Mouse (Mus musculus) splenic B cell, adult 2 months (primary cell): ENCODE results near the gene Nrg3.

Experiments used
- DNase-seq: peaks from one replicate; pipeline ENCODE4 v3.0.0-alpha.2; 2011; ENCODE audit warnings: low read depth, low spot score
- H3K27me3 ChIP-seq: 2 replicates; pipeline ENCODE4 v1.6.1; 2012; ENCODE audit warnings: mild to moderate bottlenecking, low read length, moderate library complexity, mixed read lengths; ENCODE audit not compliant: control insufficient read depth, poor library complexity, insufficient read depth, severe bottlenecking
- H3K36me3 ChIP-seq: 2 replicates; pipeline ENCODE4 v1.6.1; 2012; ENCODE audit warnings: mild to moderate bottlenecking, low read length, moderate library complexity, mixed read lengths; ENCODE audit not compliant: control insufficient read depth, poor library complexity, insufficient read depth, severe bottlenecking

The Nrg3 gene

DNA sequence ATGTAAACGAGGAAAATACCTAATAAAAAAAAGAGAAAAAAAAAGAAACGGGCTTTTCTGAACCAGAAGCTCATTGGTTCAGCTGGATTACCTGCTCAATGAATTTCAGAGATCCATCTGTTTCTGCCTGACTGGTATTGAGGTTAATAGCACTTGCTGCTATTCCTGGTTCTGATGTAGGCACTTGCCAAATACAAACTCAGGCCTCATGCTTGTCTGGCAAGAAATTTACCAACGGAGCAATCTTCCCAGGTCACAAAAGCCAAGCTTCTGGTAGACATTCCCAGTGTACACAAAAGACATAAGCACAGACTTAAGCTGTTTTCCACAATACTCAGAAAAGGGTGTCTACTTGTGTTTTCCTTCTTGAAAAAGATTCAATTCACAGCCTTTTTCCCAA is 363.3 kb downstream of the Nrg3 start:
- no peak for DNase-seq
- Histone ChIP-seq H3K27me3 (no peaks in the 10 kb centered on the region), H3K36me3 (no peaks in the 10 kb centered on the region)

DNA sequence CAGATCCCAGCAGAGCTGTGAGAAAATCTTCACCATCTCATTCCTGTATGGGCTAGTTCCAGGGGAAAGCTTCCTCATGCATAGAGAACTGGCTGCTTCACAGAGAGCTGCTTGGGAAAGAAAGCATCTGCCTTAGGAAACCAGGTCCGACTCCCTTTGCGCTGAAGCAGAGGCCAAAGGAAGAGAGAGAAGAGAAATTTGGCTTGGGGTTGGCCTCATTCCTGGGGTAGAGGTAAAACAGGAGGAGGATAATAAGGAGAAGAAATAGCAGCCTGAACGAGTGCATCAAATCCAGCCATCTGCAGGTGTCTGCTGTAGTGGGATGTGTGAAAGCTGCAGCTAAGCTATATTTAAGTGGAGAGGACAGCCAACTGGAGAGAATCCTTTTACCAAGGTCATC is 366.1 kb downstream of the Nrg3 start:
- no peaks in the 10 kb centered on the region for H3K36me3 ChIP-seq
- DNase-seq, result no peak
- no peaks in the 10 kb centered on the region for H3K27me3 ChIP-seq

DNA sequence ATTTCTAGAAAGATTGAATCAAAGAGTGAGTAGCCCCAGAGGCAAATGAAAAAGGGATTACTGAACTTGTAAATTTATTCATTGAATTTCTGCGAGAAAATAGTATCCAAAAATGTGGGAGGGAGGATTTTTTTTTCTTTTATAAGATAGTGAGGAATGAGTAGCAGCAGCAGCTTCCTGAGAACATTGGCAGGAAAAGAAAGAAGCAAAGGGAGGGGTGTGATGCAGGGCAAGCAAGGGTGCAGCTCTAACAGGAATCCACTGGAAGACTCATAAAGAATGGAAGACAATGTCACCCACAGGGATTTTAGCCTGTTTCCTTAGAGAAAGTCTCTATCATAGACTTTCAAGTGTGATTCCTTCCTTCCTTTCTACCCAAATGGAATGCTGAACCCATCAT is 377.7 kb downstream of the Nrg3 start:
- Histone ChIP-seq H3K36me3 (no peaks in the 10 kb centered on the region), H3K27me3 (no peaks in the 10 kb centered on the region)
- no peak for DNase-seq

DNA sequence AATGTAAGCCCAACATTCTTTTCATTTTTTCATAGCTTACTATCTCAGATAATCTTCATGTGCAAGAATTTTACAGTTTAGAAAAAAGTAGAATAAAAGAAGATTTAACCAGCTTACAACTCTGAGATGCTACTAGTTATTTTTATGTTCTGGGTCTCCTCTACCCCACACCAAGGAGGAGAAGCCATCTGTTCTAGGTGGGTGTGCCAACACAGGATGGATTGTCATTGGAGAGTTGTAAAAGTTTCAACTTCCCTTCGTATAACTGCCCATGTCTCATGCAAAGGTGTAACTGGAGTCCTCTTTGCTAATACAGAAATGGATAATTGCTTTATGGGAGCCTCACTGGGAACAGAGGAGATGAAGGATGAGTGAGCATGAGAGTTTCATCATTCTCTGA is 393.4 kb downstream of the Nrg3 start:
- no peaks in the 10 kb centered on the region for H3K36me3 ChIP-seq
- no peaks in the 10 kb centered on the region for H3K27me3 ChIP-seq
- DNase-seq, result no peak

DNA sequence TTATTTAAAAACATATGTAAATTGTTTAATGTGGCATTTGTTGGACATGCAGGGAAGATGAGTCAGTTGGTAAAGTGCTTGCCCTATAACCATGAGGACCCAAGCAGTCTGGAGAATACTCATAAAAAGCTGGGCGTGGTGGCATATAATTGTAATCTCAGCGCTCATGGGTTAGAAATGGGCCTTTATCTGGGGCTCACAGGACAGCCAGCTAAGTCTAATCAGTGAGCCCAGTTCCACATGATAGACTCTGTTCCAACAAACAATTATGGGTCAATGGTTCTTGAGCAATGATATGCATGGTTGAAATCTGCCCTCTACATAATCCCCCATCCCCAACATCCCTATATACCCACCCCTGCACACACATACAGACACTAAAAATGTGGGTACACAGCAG is 421.3 kb downstream of the Nrg3 start:
- DNase-seq, result no peak
- no peaks in the 10 kb centered on the region for H3K27me3 ChIP-seq
- H3K36me3 ChIP-seq, result no peaks in the 10 kb centered on the region

DNA sequence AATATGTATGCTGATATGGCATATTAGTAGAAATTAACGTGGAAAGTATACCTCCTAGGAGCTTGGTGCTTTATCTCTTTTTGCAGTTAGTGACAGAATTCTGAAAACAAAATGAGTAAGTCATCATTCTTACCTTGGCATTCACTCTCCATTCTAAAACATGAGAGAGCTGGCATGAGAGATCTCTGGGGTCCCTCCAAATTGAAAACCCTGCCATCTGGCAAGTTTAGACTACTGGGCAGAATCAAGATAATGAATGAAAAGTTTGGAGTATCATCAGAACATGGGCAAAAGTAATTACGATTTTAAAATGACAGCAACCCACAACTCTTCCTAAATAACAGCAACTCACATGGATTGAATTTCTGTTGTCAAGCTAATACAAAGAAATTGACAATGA is 423.9 kb downstream of the Nrg3 start:
- DNase-seq, result no peak
- H3K27me3 ChIP-seq, result no peaks in the 10 kb centered on the region
- no peaks in the 10 kb centered on the region for H3K36me3 ChIP-seq

DNA sequence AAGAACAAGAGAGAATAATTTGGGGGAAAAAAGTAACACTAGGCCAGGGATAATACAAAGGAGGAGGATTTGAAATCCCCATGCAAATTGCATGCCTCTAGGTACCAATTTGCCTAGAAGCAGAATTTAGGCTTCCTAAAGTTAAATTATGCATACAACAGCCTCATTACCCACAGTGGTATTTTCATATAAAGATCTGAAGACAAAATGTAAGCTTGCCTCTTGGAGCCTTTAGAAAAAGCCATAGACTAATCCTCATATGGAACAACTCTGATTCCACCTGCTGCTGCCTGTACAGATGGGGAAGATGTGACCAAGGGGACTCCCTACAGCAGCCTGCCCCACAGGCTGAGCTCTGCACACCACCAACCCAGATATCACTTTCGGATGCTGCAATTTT is 428.6 kb downstream of the Nrg3 start:
- no peaks in the 10 kb centered on the region for H3K36me3 ChIP-seq
- no peaks in the 10 kb centered on the region for H3K27me3 ChIP-seq
- no peak for DNase-seq

DNA sequence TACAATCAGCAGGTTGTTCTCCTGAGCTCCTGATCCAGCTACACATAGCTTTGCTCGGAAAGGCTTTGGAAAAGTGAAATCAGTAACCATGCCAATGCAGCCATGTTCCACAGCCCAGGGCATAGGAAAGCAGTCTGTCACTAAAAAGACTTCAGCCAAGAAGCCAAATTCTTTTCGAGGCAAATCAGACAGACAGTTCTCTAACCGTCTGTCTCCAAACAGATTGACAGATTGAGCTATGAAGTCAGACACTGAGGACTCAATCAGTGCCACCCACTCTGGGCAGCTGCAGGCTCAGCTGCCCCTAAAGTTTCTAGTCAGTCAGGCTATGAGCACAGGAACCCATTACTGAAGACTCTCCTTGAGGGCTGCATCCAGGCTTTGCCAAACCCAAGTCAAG is 429.1 kb downstream of the Nrg3 start:
- no peaks in the 10 kb centered on the region for H3K27me3 ChIP-seq
- H3K36me3 ChIP-seq, result no peaks in the 10 kb centered on the region
- DNase-seq, result no peak

DNA sequence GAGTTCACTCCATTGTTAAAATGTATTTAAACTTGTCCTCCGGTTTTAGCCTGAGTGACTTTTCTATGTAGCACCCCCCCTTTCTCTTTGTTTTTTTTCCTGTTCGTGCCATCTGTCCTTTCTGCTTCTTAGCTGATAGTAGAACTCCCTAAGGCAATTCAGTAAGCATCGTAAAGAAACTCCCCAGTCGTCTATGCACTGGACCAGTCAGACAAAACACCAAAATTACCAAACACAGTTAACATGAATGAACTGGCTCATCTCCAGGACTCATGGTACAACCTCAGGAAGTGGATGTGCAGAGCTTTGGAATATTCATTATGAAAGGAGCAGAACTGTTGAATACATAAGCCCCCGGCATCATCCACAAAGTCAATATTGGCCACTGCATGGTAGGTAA is 429.5 kb downstream of the Nrg3 start:
- H3K27me3 ChIP-seq, result no peaks in the 10 kb centered on the region
- no peak for DNase-seq
- H3K36me3 ChIP-seq, result no peaks in the 10 kb centered on the region

DNA sequence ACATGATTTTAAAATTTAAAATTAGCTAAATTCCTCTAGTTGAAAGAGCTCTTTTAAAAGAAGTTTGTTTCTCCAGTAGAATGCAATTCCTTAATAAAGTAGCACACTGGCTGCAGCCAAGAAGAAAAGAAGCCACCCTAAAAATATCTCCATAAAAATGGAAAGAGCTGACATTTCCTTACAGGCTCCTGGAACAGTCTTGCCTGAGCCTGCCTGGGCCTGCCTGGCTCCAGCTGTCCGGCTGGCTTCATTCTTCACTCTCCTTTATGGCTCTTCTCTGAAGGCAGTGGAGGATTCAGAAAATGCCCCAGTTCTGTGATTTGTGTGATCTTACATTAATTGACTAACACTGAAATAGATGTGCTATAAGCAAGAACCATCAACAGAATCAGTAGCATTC is 433.8 kb downstream of the Nrg3 start:
- Histone ChIP-seq H3K27me3 (no peaks in the 10 kb centered on the region), H3K36me3 (no peaks in the 10 kb centered on the region)
- no peak for DNase-seq

DNA sequence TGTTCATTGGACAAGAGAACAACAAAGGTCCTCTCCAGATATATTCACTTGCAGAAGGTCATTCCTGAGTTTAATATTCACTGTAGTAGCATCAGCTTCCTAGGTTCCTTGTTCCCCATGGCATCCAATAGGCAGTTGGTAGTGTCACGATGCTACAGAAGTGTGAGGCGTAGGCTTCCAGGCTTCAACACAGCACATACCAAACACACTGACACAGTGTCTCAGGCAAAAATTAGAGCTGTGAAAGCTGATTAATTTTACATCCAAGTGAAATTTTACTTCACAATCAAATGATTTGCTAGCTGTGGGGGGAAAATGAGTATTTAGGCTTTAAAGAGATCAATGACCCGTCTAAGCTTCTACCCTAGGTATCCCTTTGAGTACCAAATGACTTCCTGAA is 438.4 kb downstream of the Nrg3 start:
- Histone ChIP-seq H3K27me3 (no peaks in the 10 kb centered on the region), H3K36me3 (no peaks in the 10 kb centered on the region)
- DNase-seq, result no peak

DNA sequence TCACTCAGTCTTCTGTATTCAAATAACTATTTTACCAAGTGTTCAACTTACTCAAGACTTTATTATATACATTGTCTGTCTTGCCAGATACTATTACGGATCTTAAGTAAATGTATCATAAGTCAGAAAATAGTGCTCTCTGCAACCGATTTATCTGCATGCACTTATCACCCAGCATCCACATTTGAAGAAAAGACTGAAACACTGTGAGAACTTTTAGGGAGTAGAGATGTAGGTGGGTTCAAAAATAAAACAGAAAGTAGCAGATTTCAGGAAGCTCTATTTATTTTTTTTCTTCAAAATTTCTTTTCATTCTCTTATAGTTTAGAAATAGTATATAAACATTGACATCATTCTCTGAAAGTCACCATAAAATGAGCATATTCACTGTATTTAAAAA is 449.8 kb downstream of the Nrg3 start:
- Histone ChIP-seq H3K27me3 (no peaks in the 10 kb centered on the region), H3K36me3 (no peaks in the 10 kb centered on the region)
- no peak for DNase-seq

DNA sequence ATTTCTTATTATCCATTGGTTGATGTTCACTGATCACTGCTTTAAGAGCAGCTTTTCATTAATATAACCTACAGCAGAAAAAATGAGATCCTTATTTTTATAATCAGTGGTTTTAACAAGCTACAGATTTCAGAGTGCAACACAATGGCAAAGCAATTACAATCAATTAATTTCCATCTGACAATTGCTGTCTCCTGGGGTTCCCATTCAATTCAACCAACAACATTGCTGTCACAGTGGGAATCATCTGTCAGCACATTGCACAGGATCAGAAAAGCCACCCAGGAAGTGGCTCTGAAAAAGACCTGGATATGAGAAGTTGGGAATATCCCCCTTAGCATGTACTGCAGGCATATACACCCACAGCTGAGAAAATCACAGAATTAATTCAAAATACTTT is 458.8 kb downstream of the Nrg3 start:
- Histone ChIP-seq H3K27me3 (no peaks in the 10 kb centered on the region), H3K36me3 (no peaks in the 10 kb centered on the region)
- no peak for DNase-seq

DNA sequence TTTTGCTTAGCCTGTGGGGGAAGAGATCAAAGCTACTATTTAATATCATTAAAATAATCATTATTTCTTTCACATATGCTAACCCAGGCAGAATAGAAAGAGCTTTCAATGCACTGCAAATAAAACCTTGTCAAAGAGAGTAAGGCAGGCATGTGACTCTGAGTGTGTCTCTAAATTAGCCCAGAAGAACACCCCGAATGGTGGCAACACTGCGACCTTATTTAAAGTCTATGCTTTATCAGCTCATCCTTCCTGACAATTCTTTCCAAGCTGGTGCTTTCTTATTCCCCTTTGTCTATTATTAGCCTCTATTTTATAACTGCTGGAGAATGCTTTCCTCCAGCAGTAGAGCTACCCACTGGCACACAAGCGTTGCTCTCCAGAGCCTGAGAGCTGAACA is 475.0 kb downstream of the Nrg3 start:
- H3K27me3 ChIP-seq, result no peaks in the 10 kb centered on the region
- H3K36me3 ChIP-seq, result no peaks in the 10 kb centered on the region
- DNase-seq, result no peak

DNA sequence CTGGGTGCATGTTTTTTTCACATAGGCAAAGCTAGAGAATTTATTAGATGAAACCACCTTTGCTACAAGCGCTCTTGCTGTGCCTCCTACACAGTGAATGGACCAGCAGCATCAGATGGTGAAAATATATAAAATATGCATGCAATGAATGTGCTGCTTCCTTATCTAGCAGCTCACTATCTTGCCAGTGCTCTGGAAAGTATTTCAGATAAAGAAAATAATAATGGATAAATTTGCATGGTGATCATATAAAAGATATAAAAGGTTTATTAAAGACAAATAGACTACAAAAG is 480.4 kb downstream of the Nrg3 start:
- Histone ChIP-seq H3K27me3 (no peaks in the 10 kb centered on the region), H3K36me3 (no peaks in the 10 kb centered on the region)
- no peak for DNase-seq

DNA sequence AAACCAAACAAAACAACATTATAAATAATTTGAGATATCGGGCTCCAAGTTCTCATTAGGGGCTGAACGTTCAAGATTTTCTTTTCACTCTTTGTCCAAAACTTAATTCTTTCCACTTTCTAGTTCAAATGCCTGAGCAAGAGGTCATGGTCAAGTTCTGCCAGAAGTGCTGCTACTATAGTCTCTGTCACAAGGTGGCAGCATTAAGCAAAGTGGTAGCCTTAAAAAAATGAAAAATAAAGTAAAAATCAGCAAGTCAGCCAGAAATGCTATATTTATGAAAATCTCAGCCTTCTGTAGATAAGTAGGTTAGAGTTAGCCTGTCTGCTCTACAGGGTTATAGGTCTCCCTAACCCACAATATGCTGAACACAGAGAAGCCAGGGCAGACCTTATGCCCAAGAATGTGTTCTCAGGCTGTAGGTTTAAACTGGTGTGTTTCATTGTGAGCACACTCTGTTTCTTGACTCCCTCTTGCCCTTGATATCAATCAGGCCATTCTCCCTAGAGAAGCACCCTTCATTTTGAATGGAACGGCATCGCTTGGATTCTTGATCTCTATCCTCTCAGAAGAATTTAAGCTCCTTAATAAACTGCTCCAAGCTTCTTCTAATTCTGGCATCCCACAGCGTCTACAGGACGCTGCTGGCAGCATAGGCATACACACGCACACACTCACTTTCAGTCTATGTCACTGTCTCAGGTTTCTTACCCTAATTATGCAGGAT is 480.9 kb downstream of the Nrg3 start:
- no peaks in the 10 kb centered on the region for H3K27me3 ChIP-seq
- H3K36me3 ChIP-seq, result no peaks in the 10 kb centered on the region
- no peak for DNase-seq
